Mouse (Mus musculus) erythroblast, embryonic 14.5 days (primary cell): Measurements from ENCODE around the gene Gm10226. TPM values are rescaled to one million over a fixed set of nuclear protein-coding genes. Genes with fewer than 3 reads are reported as not detected.
"Not testable (repeated sequence)": the region's sequence is repeated elsewhere in the genome, so short reads cannot be mapped to it uniquely, and the experiment has no call there.

Source experiments
- H3K27me3 ChIP-seq: 2 replicates; pipeline ENCODE4 v1.6.1; 2012; ENCODE audit warnings: inconsistent platforms; ENCODE audit not compliant: control insufficient read depth
- H3K36me3 ChIP-seq: 2 replicates; pipeline ENCODE4 v1.6.1; 2012; ENCODE audit warnings: mild to moderate bottlenecking, inconsistent platforms; ENCODE audit not compliant: control insufficient read depth
- H3K4me1 ChIP-seq: 2 replicates; pipeline ENCODE4 v1.6.1; 2012; ENCODE audit warnings: inconsistent platforms; ENCODE audit not compliant: control insufficient read depth
- H3K4me3 ChIP-seq: replicated peaks from 2 replicates; pipeline ENCODE3; 2012; ENCODE audit warnings: moderate library complexity, mild to moderate bottlenecking, inconsistent platforms
- H3K9me3 ChIP-seq: 2 replicates; pipeline ENCODE4 v1.6.1; 2012; ENCODE audit warnings: low read length, inconsistent platforms, mixed read lengths; ENCODE audit not compliant: control insufficient read depth
- GATA1 ChIP-seq: IDR thresholded peaks from 2 replicates; pipeline ENCODE4 v1.6.1; 2012; ENCODE audit warnings: low read length, inconsistent platforms, mixed read lengths
- TAL1 ChIP-seq: IDR thresholded peaks from 3 replicates; pipeline ENCODE4 v1.6.1; 2012; ENCODE audit warnings: low read length, inconsistent platforms, mixed read lengths
- polyA plus RNA-seq: library from polyadenylated mRNA; stranded (reverse); fragments of >175 nt; gene quantifications from 2 replicates; pipeline ENCODE4 v1.2.3, GENCODE M21; 2012

Gene Gm10226
- not detected in 2 replicates for polyA plus RNA-seq

GRCm38 (mm10) chr17:21691560-21691959 lies at the start of gene Gm10226:
TSS of gene Gm10226 (plus strand) at chr17:21691860.
- peaks cover 59% of the 10 kb centered on the region for H3K36me3 ChIP-seq
- H3K4me1 ChIP-seq, result peaks cover 5% of the 10 kb centered on the region
- no peak for TF ChIP-seq TAL1
- TF ChIP-seq GATA1, result no peak
- H3K4me3 ChIP-seq, result no peak within 1 kb of the TSS
- no peaks in the 10 kb centered on the region for H3K27me3 ChIP-seq
- H3K9me3 ChIP-seq, result no peaks in the 10 kb centered on the region

GRCm38 (mm10) chr17:21648791-21649190 lies 42.9 kb upstream of the Gm10226 start:
- Histone ChIP-seq H3K9me3 (peaks cover 4% of the 10 kb centered on the region; the same call in 1 of the 2 replicates), H3K4me1 (peaks cover 33% of the 10 kb centered on the region), H3K36me3 (peaks cover 8% of the 10 kb centered on the region), H3K4me3 (no peak overlapping the region), H3K27me3 (no peaks in the 10 kb centered on the region)
- no peak for TF ChIP-seq GATA1
- no peak for TF ChIP-seq TAL1

GRCm38 (mm10) chr17:21649936-21650335 lies 41.7 kb upstream of the Gm10226 start:
- no peaks in the 10 kb centered on the region for H3K27me3 ChIP-seq
- peaks cover 33% of the 10 kb centered on the region for H3K4me1 ChIP-seq
- TF ChIP-seq TAL1 (no peak), GATA1 (no peak)
- peaks cover 8% of the 10 kb centered on the region for H3K36me3 ChIP-seq
- peak overlapping the region; percentile 65 for H3K4me3 ChIP-seq
- H3K9me3 ChIP-seq, result peaks cover 3% of the 10 kb centered on the region; the same call in 1 of the 2 replicates

- not testable (repeated sequence) for H3K36me3 ChIP-seq, H3K9me3 ChIP-seq, H3K27me3 ChIP-seq
- Histone ChIP-seq H3K4me3 (peak within 1 kb of the TSS; percentile 65), H3K4me1 (peaks cover 33% of the 10 kb centered on the region)
Measured at GRCm38 (mm10) chr17:21650364-21650907, 41.2 kb upstream of the Gm10226 start, which contains the start of gene Zfp983. TSS of gene Zfp983 (plus strand) at chr17:21650624.

GRCm38 (mm10) chr17:21678826-21679225 lies 12.8 kb upstream of the Gm10226 start:
- peaks cover 11% of the 10 kb centered on the region for H3K36me3 ChIP-seq
- not testable (repeated sequence) for H3K9me3 ChIP-seq, H3K27me3 ChIP-seq
- H3K4me1 ChIP-seq, result peaks cover 33% of the 10 kb centered on the region
- H3K4me3 ChIP-seq, result peak overlapping the region; percentile 67
- peak; percentile 72 for TF ChIP-seq TAL1
- peak; percentile 75 for TF ChIP-seq GATA1

- TF ChIP-seq TAL1, result no peak
Measured at GRCm38 (mm10) chr17:21679273-21680018, 12.2 kb upstream of the Gm10226 start.

GRCm38 (mm10) chr17:21680019-21680376 lies 11.7 kb upstream of the Gm10226 start:
- H3K27me3 ChIP-seq, H3K9me3 ChIP-seq: not testable (repeated sequence)
- Histone ChIP-seq H3K4me1 (peaks cover 41% of the 10 kb centered on the region), H3K36me3 (peaks cover 21% of the 10 kb centered on the region), H3K4me3 (peak overlapping the region; percentile 67)

More at GRCm38 (mm10) chr17:21679273-21680018, 12.2 kb upstream of the Gm10226 start:
- Histone ChIP-seq H3K4me1 (peaks cover 37% of the 10 kb centered on the region), H3K9me3 (no peaks in the 10 kb centered on the region), H3K4me3 (peak overlapping the region; percentile 67), H3K36me3 (peaks cover 15% of the 10 kb centered on the region), H3K27me3 (no peaks in the 10 kb centered on the region)

- Histone ChIP-seq H3K4me1 (peaks cover 5% of the 10 kb centered on the region), H3K36me3 (peaks cover 46% of the 10 kb centered on the region), H3K27me3 (no peaks in the 10 kb centered on the region), H3K4me3 (no peak overlapping the region), H3K9me3 (no peaks in the 10 kb centered on the region)
- TF ChIP-seq GATA1 (no peak), TAL1 (no peak)
Measured at GRCm38 (mm10) chr17:21693342-21693741, 1.7 kb downstream of the Gm10226 start.

GRCm38 (mm10) chr17:21696073-21696472 lies 4.4 kb downstream of the Gm10226 start:
- Histone ChIP-seq H3K27me3 (no peaks in the 10 kb centered on the region), H3K9me3 (no peaks in the 10 kb centered on the region), H3K36me3 (peaks cover 19% of the 10 kb centered on the region), H3K4me1 (peaks cover 13% of the 10 kb centered on the region), H3K4me3 (no peak overlapping the region)
- no peak for TF ChIP-seq TAL1
- TF ChIP-seq GATA1, result no peak
